Mouse (Mus musculus): ENCODE data around the gene Nectin1. TPM values are rescaled to one million over a fixed set of nuclear protein-coding genes. Genes with fewer than 3 reads are reported as not detected.

The Nectin1 gene
- total RNA-seq, 2 experiments from 2014 or later, result 112 to 114 TPM

DNA sequence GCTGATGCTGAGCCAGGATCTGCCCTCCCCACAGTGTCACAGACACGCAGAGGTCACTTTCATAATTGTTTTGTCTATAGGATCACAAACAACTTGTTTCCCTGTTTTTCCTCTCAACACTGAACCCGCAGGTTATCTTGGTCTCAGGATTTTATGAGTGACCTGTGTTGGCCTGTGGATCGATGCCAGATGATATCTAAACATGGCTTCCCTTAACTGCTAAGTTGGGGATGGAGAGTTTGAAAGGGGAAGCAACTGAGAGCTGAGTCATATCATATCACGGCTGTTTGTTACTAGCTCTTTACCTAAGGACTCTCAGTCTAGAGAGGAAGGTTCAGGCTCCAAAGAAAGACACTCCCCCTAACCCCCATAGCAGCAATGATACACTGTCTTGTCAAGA, 11.7 kb downstream of the Nectin1 start:
- H3K4me3 ChIP-seq, result no peak overlapping the region
- DNase-seq (ENCODE audit: extremely low spot score in 1 of 2, low spot score in 2 of 2), result no peak
- no peak overlapping the region for H3K27ac ChIP-seq
- intact Hi-C loops (cut with DNase I), result no loop called here
- TF ChIP-seq CTCF (IDR thresholded peaks at IDR 0.05), result no peak

DNA sequence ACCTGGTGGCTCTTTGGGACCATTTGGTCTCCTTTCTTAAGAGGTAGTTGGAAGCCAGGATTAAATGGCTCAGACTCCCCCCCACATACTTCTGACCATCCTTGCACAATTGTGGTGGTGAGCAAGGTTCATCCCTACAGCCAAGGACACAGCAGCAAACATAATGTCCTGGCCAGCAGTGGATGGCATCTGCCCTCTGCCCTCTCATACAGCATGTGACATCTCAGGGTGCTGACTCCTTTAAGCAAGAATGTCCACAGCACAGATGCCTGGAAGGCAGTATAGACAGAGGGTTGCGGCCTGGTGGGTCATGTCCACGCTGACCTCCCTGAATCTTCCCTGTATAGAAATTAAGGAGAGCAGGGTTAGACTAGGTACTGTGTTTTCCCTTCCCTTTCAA, 12.1 kb downstream of the Nectin1 start:
- no peak overlapping the region for H3K27ac ChIP-seq
- H3K4me3 ChIP-seq, result no peak overlapping the region
- no peak for DNase-seq (ENCODE audit: extremely low spot score in 1 of 2, low spot score in 2 of 2)
- intact Hi-C loops (cut with DNase I), result no loop called here
- no peak for TF ChIP-seq CTCF (IDR thresholded peaks at IDR 0.05)

DNA sequence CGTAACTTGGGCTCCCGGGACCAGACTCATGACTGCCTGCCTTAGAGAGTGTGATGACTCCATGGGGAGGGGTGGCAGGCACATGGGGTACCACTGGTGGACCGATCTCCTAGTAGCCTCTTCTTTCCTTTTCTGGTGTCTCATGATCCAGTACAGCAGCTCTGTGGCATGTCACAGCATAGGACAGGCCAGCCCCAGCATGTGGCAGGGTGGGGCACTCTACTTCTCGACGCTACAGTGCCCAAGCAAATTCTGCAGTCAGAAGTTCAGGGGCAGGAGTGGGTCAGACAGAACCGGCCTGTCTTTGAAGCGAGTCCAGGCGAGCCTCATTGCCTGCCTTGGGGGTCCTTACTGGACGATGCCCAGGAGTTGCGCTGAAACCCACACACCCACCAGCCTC, 13.4 kb downstream of the Nectin1 start:
- no peak for TF ChIP-seq CTCF (IDR thresholded peaks at IDR 0.05)
- H3K4me3 ChIP-seq, result no peak overlapping the region
- no peak overlapping the region for H3K27ac ChIP-seq
- intact Hi-C loops (cut with DNase I), result no loop called here
- no peak for DNase-seq (ENCODE audit: extremely low spot score in 1 of 2, low spot score in 2 of 2)

DNA sequence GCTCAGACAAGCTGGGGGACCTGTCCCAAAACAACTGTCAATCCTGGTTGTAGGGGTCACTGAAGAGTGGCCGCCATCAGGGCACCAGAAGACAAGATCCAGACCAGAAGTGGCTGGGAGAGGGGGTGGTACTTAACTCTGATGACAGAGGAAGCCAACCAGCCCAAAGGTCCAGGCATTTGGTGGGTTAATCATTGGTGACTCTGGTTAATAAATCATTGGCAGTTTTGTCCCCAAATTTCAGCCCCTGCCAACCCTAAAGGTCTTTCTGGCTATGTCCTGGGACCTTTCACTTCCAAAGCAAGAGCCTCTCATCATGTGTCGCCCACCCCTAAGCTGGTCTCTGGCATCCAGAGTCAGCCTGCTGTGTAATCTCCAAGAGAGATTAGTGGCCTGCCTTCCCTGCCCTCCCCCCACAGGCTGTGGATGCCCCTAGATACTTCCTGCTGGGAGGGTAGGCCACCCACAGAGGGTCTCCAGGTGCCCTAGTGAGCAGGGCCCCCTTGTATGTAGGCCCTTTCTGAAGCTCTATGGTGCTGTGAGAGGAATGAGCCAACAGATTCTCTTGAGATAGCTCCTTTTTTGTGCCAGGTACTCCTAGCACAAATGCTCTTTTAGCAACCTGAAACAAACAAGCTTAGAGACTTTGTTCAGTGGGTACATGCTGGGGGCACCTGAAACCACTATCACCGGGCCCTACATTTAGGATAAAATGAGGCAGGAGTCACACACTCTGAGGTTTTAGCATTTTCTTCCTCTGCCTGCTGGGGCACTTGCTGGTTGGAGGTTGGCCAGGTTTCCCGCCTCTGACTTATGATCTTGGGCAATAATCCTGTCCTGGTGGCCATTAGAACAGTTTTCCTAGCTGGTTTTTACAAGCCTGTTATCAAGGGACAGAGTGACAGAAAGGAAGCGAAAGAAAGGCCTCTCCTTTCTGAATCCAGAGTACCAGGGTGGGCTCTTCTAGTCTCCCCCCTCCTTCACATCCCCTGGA, 14.5 kb downstream of the Nectin1 start:
- TF ChIP-seq CTCF (IDR thresholded peaks at IDR 0.05), result no peak

DNA sequence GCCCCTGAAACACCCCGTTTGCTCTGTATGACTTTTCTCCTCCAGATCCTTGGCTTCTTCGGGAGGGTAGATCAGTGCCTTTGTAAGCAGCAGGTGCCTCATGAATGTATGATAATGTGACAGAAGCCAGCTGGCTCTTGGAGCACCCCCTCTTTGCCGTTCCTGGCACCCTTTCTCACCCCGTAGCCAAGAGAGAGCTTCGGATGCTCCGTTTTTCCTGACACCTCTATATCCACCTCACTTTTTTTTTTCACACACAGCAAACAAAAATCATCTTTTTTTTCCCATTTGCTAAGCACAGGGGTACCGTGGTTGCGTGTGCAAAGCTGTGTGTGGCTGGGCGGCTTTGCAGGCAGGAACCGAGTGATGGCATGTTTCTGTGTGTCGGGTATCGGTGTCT, 16.3 kb downstream of the Nectin1 start:
- no peak overlapping the region for H3K27ac ChIP-seq
- H3K4me3 ChIP-seq, result no peak overlapping the region
- no peak for DNase-seq (ENCODE audit: extremely low spot score in 1 of 2, low spot score in 2 of 2)
- intact Hi-C loops (cut with DNase I), result no loop called here
- TF ChIP-seq CTCF (IDR thresholded peaks at IDR 0.05), result no peak

More for the DNA sequence above, 14.5 kb downstream of the Nectin1 start:
- no peak for DNase-seq (ENCODE audit: extremely low spot score in 1 of 2, low spot score in 2 of 2)
- H3K27ac ChIP-seq, result no peak overlapping the region
- intact Hi-C loops (cut with DNase I), result no loop called here
- no peak overlapping the region for H3K4me3 ChIP-seq

DNA sequence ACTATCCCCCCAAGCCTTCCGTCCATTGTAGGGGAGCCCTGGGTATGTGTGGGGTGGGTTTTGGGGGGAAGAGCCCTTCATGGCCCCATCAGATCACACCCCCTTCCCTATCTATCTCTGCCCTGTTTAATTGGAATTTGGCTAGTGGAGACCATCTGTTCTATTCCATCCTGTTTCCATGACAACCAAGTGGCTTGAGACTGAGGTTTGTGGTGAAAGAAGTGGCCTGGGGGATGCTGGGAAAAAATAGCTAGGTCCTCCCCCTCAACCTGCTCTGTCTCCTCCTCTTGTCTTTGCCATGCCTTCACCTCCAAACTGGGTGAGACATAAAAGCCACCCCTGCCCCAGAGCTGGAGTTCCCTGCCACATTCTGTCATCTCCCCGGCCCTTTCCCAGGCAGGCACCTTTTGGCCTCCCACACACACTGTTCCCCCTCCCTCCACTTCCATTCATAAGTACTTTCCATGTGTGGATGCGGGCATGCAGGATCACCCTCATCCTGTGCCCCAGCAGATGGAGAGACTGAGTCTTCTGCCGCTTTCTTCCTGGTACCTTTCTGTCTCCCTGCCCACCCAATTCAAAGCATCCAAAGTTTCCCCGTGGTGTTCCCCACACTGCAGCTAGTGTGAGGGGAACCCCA, 17.5 kb downstream of the Nectin1 start:
- no peak overlapping the region for H3K27ac ChIP-seq
- no peak for TF ChIP-seq CTCF (IDR thresholded peaks at IDR 0.05)
- intact Hi-C loops (cut with DNase I), result no loop called here
- DNase-seq (ENCODE audit: extremely low spot score in 1 of 2, low spot score in 2 of 2), result no peak
- H3K4me3 ChIP-seq, result no peak overlapping the region

DNA sequence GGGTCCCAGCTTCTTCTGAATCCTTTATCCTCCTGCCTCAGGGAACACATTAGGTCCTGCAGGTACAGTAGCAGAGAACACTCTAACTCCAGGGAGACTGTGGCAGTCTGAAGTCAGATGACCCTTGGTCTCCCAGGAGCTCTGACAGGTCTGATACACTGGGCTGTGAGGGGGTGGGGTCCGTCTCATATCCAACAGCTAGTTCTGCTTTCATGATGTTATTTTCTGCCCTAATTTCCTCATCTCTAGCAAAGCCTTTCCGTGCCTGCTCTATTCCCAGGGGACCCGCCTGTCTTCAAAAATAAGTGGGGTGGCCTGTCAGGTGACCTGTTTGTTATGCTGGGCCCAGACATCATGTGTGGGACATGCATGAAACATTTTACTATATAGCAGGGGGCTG, 18.2 kb downstream of the Nectin1 start:
- no peak for DNase-seq (ENCODE audit: extremely low spot score in 1 of 2, low spot score in 2 of 2)
- intact Hi-C loops (cut with DNase I), result no loop called here
- no peak overlapping the region for H3K4me3 ChIP-seq
- no peak for TF ChIP-seq CTCF (IDR thresholded peaks at IDR 0.05)
- H3K27ac ChIP-seq, result no peak overlapping the region

DNA sequence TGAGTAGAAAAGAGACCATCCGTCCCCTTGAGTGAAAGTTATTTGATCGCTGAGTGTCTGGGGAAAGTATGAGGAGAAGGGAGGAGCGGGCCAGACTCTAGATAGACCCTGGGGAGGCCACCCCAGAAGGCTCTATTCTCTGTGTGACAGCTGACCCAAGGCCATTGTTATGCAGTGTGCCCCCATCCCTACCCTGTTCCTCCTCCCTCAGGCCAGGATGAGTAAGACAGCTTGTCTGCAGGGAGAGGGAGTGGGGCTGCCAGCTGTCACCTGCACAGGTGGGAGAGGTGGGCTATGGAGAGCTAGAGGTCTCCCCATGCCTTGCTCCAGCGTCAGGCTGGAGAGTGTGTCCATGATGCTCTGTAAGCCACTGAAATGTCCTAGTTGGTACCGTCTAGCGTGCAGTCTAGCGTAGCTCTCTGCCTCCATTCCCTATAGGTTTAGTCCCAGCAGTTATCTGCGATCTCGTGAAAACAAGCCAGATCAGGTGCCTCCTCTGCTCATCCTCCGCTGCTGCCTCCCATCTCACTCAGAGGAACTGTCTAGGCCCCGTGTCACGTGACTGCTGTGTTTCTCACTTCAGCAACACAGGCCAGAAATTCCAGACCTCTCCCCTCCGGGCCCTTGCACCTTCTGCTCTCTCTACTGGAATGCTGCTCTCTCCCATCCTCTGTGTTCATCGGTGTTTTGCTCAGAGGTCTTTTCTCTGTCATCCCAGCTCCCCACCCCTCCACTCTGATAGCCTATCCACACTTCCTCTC, 21.8 kb downstream of the Nectin1 start:
- no peak for DNase-seq (ENCODE audit: extremely low spot score in 1 of 2, low spot score in 2 of 2)
- intact Hi-C loops (cut with DNase I), result no loop called here
- no peak for TF ChIP-seq CTCF (IDR thresholded peaks at IDR 0.05)
- Histone ChIP-seq H3K4me3 (no peak overlapping the region), H3K27ac (no peak overlapping the region)

DNA sequence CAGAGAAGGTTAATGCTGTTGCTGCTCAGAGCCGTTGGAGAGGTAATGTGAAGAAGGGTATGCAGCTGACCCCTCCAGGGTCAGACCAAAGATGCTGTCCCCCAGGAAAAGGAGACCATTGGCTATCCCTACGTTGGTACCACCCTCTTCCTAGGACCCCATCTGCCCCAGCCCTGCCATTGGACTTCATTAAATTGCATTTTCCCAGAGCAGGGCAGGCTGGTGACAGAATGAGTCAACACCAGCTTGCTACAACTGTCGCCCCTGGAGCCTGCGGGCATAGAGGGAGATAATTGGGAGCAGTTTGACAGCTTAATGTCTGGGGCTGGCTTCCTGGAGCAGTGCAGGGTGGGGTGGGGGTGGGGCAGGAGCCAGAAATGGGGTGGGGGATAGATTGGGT, 25.0 kb downstream of the Nectin1 start:
- intact Hi-C loops (cut with DNase I), result no loop called here
- DNase-seq (ENCODE audit: extremely low spot score in 1 of 2, low spot score in 2 of 2), result no peak
- no peak overlapping the region for H3K27ac ChIP-seq

DNA sequence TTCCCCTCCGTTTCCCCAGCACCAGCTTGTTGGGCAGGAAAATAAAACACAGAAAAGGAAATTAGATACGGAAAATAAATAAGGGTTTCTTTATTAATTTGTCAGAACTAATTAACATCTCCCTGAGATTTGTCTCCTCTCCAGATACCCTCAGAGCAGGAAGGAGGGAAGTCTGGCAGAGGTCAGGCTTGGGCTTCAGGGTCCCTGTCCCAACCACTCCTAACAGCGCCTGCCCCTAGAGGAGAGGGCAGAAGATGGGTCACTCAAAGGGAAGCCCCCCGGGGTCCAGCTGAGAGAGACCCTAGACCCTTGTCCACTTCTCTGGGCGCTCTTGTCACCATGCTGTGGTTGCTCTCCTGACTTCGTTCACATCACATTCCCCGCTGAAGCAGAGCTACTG, 25.4 kb downstream of the Nectin1 start:
- intact Hi-C loops (cut with DNase I), result no loop called here
- no peak overlapping the region for H3K27ac ChIP-seq
- no peak overlapping the region for H3K4me3 ChIP-seq
- no peak for TF ChIP-seq CTCF (IDR thresholded peaks at IDR 0.05)
- DNase-seq (ENCODE audit: extremely low spot score in 1 of 2, low spot score in 2 of 2), result no peak

More for the DNA sequence above, 25.0 kb downstream of the Nectin1 start:
- H3K4me3 ChIP-seq, result no peak overlapping the region
- no peak for TF ChIP-seq CTCF (IDR thresholded peaks at IDR 0.05)

DNA sequence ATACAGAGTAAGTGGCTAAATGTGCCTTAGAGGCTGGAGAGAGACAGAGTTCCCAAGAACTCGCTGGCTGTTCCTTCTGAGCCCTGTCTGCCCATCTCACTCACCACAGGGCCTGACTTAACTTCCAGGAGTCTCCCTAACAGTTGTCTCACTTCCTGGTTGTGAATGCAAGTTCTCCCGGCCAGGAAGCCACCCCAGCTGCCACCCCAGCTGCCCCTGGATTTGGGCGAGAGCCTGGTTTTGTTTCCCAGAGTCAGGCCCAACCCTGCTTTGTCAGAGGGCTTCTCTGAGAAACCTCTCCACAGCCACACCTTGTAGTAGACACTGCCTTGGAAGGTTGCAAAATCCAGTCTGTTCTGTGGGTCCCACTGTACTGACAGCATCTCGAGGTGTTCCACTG, 26.2 kb downstream of the Nectin1 start:
- intact Hi-C loops (cut with DNase I), result no loop called here
- Histone ChIP-seq H3K27ac (no peak overlapping the region), H3K4me3 (no peak overlapping the region)
- TF ChIP-seq CTCF (IDR thresholded peaks at IDR 0.05), result no peak
- no peak for DNase-seq (ENCODE audit: extremely low spot score in 1 of 2, low spot score in 2 of 2)

DNA sequence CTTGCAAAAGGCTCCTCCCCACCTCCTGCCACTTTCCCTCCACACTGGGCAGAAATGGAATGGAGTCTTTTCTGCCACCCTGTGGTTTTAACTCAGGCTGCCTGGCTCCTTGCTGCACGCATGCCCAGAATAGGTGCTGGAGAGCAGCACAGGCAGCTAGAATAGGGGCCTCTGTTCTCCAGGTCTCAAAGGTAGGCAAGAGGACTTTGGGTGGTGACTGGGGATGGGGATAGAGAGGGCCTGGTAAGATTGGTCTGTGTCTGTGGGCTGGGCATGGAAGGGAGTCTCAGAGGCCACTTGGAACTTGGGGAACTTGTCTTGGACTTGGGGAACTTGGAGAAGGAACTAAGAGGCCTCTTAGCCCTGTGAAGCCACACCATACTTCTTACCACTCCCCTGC, 27.3 kb downstream of the Nectin1 start:
- intact Hi-C loops (cut with DNase I), result no loop called here
- no peak for DNase-seq (ENCODE audit: extremely low spot score in 1 of 2, low spot score in 2 of 2)
- no peak overlapping the region for H3K4me3 ChIP-seq
- no peak; the same call in 1 of the 2 replicates for TF ChIP-seq CTCF (IDR thresholded peaks at IDR 0.05)
- no peak overlapping the region for H3K27ac ChIP-seq
